Mouse (Mus musculus) limb, embryonic 14.5 days (tissue): Measurements from ENCODE around the gene Tesk1. TPM values are rescaled to one million over a fixed set of nuclear protein-coding genes. Genes with fewer than 3 reads are reported as not detected.

ENCODE experiments used
- ATAC-seq: fragments of 200-750 bp; cut with Nextera tagmentation; 2 replicates; pipeline ENCODE4 v1.8.0; 2017; ENCODE audit warnings: low read depth, moderate number of reproducible peaks, moderate TSS enrichment; ENCODE audit not compliant: low FRiP score
- DNase-seq: peaks from one replicate; pipeline ENCODE4 v3.0.0-alpha.2; 2015; ENCODE audit warnings: low spot score
- H3K27ac ChIP-seq: fragments of 300-500 bp; sonication (generic); replicated peaks from 2 replicates; pipeline ENCODE4 v1.5.1; 2014; ENCODE audit warnings: low read depth, mild to moderate bottlenecking, low read length, moderate library complexity, mixed read lengths
- H3K27me3 ChIP-seq: fragments of 300-500 bp; sonication (generic); 2 replicates; pipeline ENCODE4 v1.6.1; 2014; ENCODE audit warnings: low read length, mixed read lengths; ENCODE audit not compliant: control insufficient read depth, insufficient read depth
- H3K36me3 ChIP-seq: fragments of 300-500 bp; sonication (generic); 2 replicates; pipeline ENCODE4 v1.6.1; 2014; ENCODE audit warnings: mild to moderate bottlenecking, low read length, moderate library complexity, mixed read lengths; ENCODE audit not compliant: control insufficient read depth, insufficient read depth
- H3K4me1 ChIP-seq: fragments of 300-500 bp; sonication (generic); 2 replicates; pipeline ENCODE4 v1.6.1; 2014; ENCODE audit warnings: antibody characterized with exemption, low read length, mixed read lengths; ENCODE audit not compliant: control insufficient read depth, insufficient read depth
- H3K4me2 ChIP-seq: fragments of 300-500 bp; sonication (generic); replicated peaks from 2 replicates; pipeline ENCODE4 v1.6.1; 2014; ENCODE audit warnings: low read depth, mild to moderate bottlenecking, low read length, moderate library complexity; ENCODE audit not compliant: severe bottlenecking
- H3K4me3 ChIP-seq: fragments of 300-500 bp; sonication (generic); replicated peaks from 2 replicates; pipeline ENCODE4 v1.5.1; 2014; ENCODE audit warnings: low read length
- H3K9ac ChIP-seq: fragments of 300-500 bp; sonication (generic); 2 replicates; pipeline ENCODE4 v1.6.1; 2014; ENCODE audit warnings: mild to moderate bottlenecking, low read depth, low read length, moderate library complexity; ENCODE audit not compliant: severe bottlenecking
- H3K9me3 ChIP-seq: fragments of 300-500 bp; sonication (generic); 2 replicates; pipeline ENCODE4 v1.6.1; 2016; ENCODE audit warnings: low read length; ENCODE audit not compliant: control insufficient read depth
- POLR2A ChIP-seq: fragments of 200-500 bp; IDR thresholded peaks from 2 replicates; pipeline ENCODE4 v1.8.0; 2012; ENCODE audit warnings: inconsistent platforms, mild to moderate bottlenecking, moderate library complexity, borderline replicate concordance; ENCODE audit not compliant: insufficient read depth, insufficient read length; ENCODE audit errors: extremely low read depth
- WGBS: fragments of 180-500 bp; shearing (Covaris S2); extraction: QIAGEN DNeasy Blood & Tissue Kit; methylation state at CpG from one replicate; pipeline ENCODE4 v1.1.7; 2014; 5-methylcytosine and 5-hydroxymethylcytosine counted together
- polyA plus RNA-seq, 2 experiments: library from polyadenylated mRNA; depleted of rRNA in 1 of 2; stranded (reverse) in 1 of 2; unstranded in 1 of 2; fragments of >200 nt; fragmentation: Nextera tagmentation in 1 of 2; extraction: Ambion mirVana in 1 of 2; gene quantifications; 2 replicates each; pipeline versions ENCODE4 v1.2.1 to v1.2.3; 2012 to 2014

Gene Tesk1
- polyA plus RNA-seq, 2 experiments, result 15.8 to 47.4 TPM

DNA sequence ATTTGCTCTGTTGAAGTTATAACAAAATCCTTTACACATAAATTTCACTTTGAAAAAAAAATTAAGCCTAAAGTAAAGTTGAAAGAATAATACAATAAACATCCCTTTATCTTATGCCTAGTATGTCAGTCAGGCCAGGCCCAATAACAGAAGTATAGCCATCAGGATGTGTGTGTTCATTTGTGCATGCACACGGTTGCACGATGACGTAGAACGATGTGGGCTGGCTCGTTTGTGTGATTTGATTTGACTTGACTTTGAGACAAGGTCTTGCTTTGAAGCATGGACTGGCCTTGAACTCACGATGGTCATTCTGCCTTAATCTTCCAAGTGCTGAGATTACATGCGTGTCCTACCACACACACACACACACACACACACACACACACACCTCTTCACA, 25.1 kb downstream of the Tesk1 start:
- WGBS, result 87% methylated on average over 7 of the region's 7 CpGs
- no peaks in the 10 kb centered on the region for H3K9me3 ChIP-seq
- no peak overlapping the region for H3K9ac ChIP-seq
- no peak for TF ChIP-seq POLR2A
- H3K27me3 ChIP-seq, result no peaks in the 10 kb centered on the region
- ATAC-seq (no peak), DNase-seq (no peak)
- H3K4me3 ChIP-seq, result no peak overlapping the region
- H3K4me1 ChIP-seq, result no peaks in the 10 kb centered on the region
- H3K36me3 ChIP-seq, result no peaks in the 10 kb centered on the region
- H3K27ac ChIP-seq, result no peak overlapping the region
- no peak overlapping the region for H3K4me2 ChIP-seq

- H3K9me3 ChIP-seq, result no peaks in the 10 kb centered on the region
- no peak overlapping the region for H3K4me2 ChIP-seq
- DNase-seq (no peak), ATAC-seq (no peak)
- WGBS, result 90% methylated on average over 10 of the region's 10 CpGs
- no peak overlapping the region for H3K4me3 ChIP-seq
- no peak overlapping the region for H3K27ac ChIP-seq
- H3K9ac ChIP-seq, result no peak overlapping the region
- H3K4me1 ChIP-seq, result no peaks in the 10 kb centered on the region
- no peaks in the 10 kb centered on the region for H3K36me3 ChIP-seq
- no peaks in the 10 kb centered on the region for H3K27me3 ChIP-seq
- no peak for TF ChIP-seq POLR2A
Measured at GRCm38 (mm10) chr4:43470301-43470700, 28.6 kb downstream of the Tesk1 start.

- H3K9me3 ChIP-seq, result no peaks in the 10 kb centered on the region
- ATAC-seq, result no peak
- WGBS, result 74% methylated on average over 1 of the region's 1 CpGs
Measured at GRCm38 (mm10) chr4:43473636-43474035, 31.9 kb downstream of the Tesk1 start.

GRCm38 (mm10) chr4:43476604-43477003, 34.9 kb downstream of the Tesk1 start:
- ATAC-seq, result no peak
- H3K4me3 ChIP-seq, result no peak overlapping the region

More at GRCm38 (mm10) chr4:43473636-43474035, 31.9 kb downstream of the Tesk1 start:
- H3K27ac ChIP-seq, result no peak overlapping the region
- H3K4me2 ChIP-seq, result no peak overlapping the region
- no peaks in the 10 kb centered on the region for H3K36me3 ChIP-seq
- H3K9ac ChIP-seq, result no peak overlapping the region
- H3K27me3 ChIP-seq, result no peaks in the 10 kb centered on the region
- H3K4me3 ChIP-seq, result no peak overlapping the region
- DNase-seq, result no peak
- no peak for TF ChIP-seq POLR2A
- H3K4me1 ChIP-seq, result no peaks in the 10 kb centered on the region

GRCm38 (mm10) chr4:43477857-43478533, 36.3 kb downstream of the Tesk1 start:
- H3K9ac ChIP-seq, result peak overlapping the region; percentile 31; the same call in 1 of the 2 replicates
- H3K27ac ChIP-seq, result no peak overlapping the region
- DNase-seq (peak; percentile 92), ATAC-seq (peak; percentile 92)
- no peaks in the 10 kb centered on the region for H3K4me1 ChIP-seq
- H3K9me3 ChIP-seq, result no peaks in the 10 kb centered on the region
- TF ChIP-seq POLR2A, result no peak
- peak overlapping the region; percentile 36 for H3K4me2 ChIP-seq
- 22% methylated on average over 11 of the region's 11 CpGs for WGBS
- no peaks in the 10 kb centered on the region for H3K36me3 ChIP-seq
- H3K27me3 ChIP-seq, result no peaks in the 10 kb centered on the region
- peak overlapping the region; percentile 19 for H3K4me3 ChIP-seq

More at GRCm38 (mm10) chr4:43476604-43477003, 34.9 kb downstream of the Tesk1 start:
- Histone ChIP-seq H3K4me1 (no peaks in the 10 kb centered on the region), H3K4me2 (no peak overlapping the region), H3K27ac (no peak overlapping the region), H3K27me3 (no peaks in the 10 kb centered on the region), H3K36me3 (no peaks in the 10 kb centered on the region), H3K9ac (no peak overlapping the region), H3K9me3 (no peaks in the 10 kb centered on the region)
- 84% methylated on average over 6 of the region's 6 CpGs for WGBS
- TF ChIP-seq POLR2A, result no peak
- no peak for DNase-seq

- Histone ChIP-seq H3K4me3 (peak overlapping the region; percentile 19), H3K9ac (peak overlapping the region; percentile 31; the same call in 1 of the 2 replicates), H3K27me3 (no peaks in the 10 kb centered on the region), H3K27ac (no peak overlapping the region), H3K4me1 (no peaks in the 10 kb centered on the region), H3K36me3 (no peaks in the 10 kb centered on the region), H3K9me3 (no peaks in the 10 kb centered on the region), H3K4me2 (peak overlapping the region; percentile 36)
- ATAC-seq, result no peak
- no peak for DNase-seq
- 53% methylated on average over 8 of the region's 8 CpGs for WGBS
- TF ChIP-seq POLR2A, result no peak
Measured at GRCm38 (mm10) chr4:43478534-43478858, 36.8 kb downstream of the Tesk1 start.
